Mouse (Mus musculus) kidney, postnatal 25 days (tissue): ENCODE data around the gene 1700001C02Rik.

ENCODE experiments used
- DNase-seq, 2 experiments: peaks; one replicate each; pipeline ENCODE4 v3.0.0; 2021; ENCODE audit warnings: mixed read lengths in 2 of 2

1700001C02Rik gene

GRCm38 (mm10) chr5:30495288-30495687, 29.4 kb downstream of the 1700001C02Rik start:
- DNase-seq: peak in 1 of 2 experiments; percentile 5

- peak in 1 of 2 experiments; percentile 13 for DNase-seq
Observed at GRCm38 (mm10) chr5:30496821-30497220, 31.0 kb downstream of the 1700001C02Rik start.

GRCm38 (mm10) chr5:30497299-30497698, 31.5 kb downstream of the 1700001C02Rik start:
- DNase-seq: no peak

GRCm38 (mm10) chr5:30513111-30513510, 47.3 kb downstream of the 1700001C02Rik start:
- DNase-seq: no peak

GRCm38 (mm10) chr5:30516376-30516775, 50.5 kb downstream of the 1700001C02Rik start:
- peak; percentile 54 to 70 for DNase-seq

- DNase-seq: peak in 1 of 2 experiments; percentile 10
Observed at GRCm38 (mm10) chr5:30518108-30518507, 52.3 kb downstream of the 1700001C02Rik start.

GRCm38 (mm10) chr5:30518547-30518946, 52.7 kb downstream of the 1700001C02Rik start:
- DNase-seq: no peak

- no peak for DNase-seq
Observed at GRCm38 (mm10) chr5:30519494-30519893, 53.6 kb downstream of the 1700001C02Rik start.

- no peak for DNase-seq
Observed at GRCm38 (mm10) chr5:30520214-30520732, 54.4 kb downstream of the 1700001C02Rik start.

GRCm38 (mm10) chr5:30522406-30522805, 56.6 kb downstream of the 1700001C02Rik start:
- no peak for DNase-seq

GRCm38 (mm10) chr5:30523131-30523530, 57.3 kb downstream of the 1700001C02Rik start:
- DNase-seq: no peak

GRCm38 (mm10) chr5:30524213-30524612, 58.4 kb downstream of the 1700001C02Rik start:
- no peak for DNase-seq

- DNase-seq: peak in 1 of 2 experiments; percentile 21
Observed at GRCm38 (mm10) chr5:30525920-30526836, 60.3 kb downstream of the 1700001C02Rik start.

GRCm38 (mm10) chr5:30527129-30527528, 61.3 kb downstream of the 1700001C02Rik start:
- DNase-seq: no peak

GRCm38 (mm10) chr5:30528906-30529305, 63.1 kb downstream of the 1700001C02Rik start:
- DNase-seq: no peak
